Mouse (Mus musculus) limb, embryonic 11.5 days (tissue): ENCODE data around the gene Alyref. TPM values are rescaled to one million over a fixed set of nuclear protein-coding genes. Genes with fewer than 3 reads are reported as not detected.

ENCODE experiments used
- ATAC-seq: fragments of 200-750 bp; cut with Nextera tagmentation; 2 replicates; pipeline ENCODE4 v1.8.0; 2017; ENCODE audit warnings: low read depth; ENCODE audit not compliant: insufficient number of reproducible peaks, low FRiP score, low TSS enrichment
- DNase-seq: peaks from one replicate; pipeline ENCODE4 v3.0.0-alpha.2; 2015; ENCODE audit warnings: low spot score
- H3K27ac ChIP-seq: fragments of 300-500 bp; sonication (generic); replicated peaks from 2 replicates; pipeline ENCODE4 v1.5.1; 2014; ENCODE audit warnings: low read depth, mild to moderate bottlenecking, low read length
- H3K27me3 ChIP-seq: fragments of 300-500 bp; sonication (generic); 2 replicates; pipeline ENCODE4 v1.6.1; 2014; ENCODE audit warnings: mild to moderate bottlenecking, low read length, mixed read lengths; ENCODE audit not compliant: control insufficient read depth, insufficient read depth
- H3K36me3 ChIP-seq: fragments of 300-500 bp; sonication (generic); 2 replicates; pipeline ENCODE4 v1.6.1; 2014; ENCODE audit warnings: mild to moderate bottlenecking, low read length, moderate library complexity, mixed read lengths; ENCODE audit not compliant: control insufficient read depth, insufficient read depth
- H3K4me1 ChIP-seq: fragments of 300-500 bp; sonication (generic); 2 replicates; pipeline ENCODE4 v1.6.1; 2014; ENCODE audit warnings: low read length, mixed read lengths; ENCODE audit not compliant: control insufficient read depth, insufficient read depth
- H3K4me2 ChIP-seq: fragments of 300-500 bp; sonication (generic); 2 replicates; pipeline ENCODE4 v1.6.1; 2014; ENCODE audit warnings: low read depth, mild to moderate bottlenecking, moderate library complexity; ENCODE audit not compliant: severe bottlenecking
- H3K4me3 ChIP-seq: fragments of 300-500 bp; sonication (generic); 2 replicates; pipeline ENCODE4 v1.5.1; 2014; ENCODE audit warnings: low read depth, low read length
- H3K9ac ChIP-seq: fragments of 300-500 bp; sonication (generic); 2 replicates; pipeline ENCODE4 v1.6.1; 2014; ENCODE audit warnings: mild to moderate bottlenecking, low read length
- H3K9me3 ChIP-seq: fragments of 300-500 bp; sonication (generic); 2 replicates; pipeline ENCODE4 v1.6.1; 2016; ENCODE audit warnings: low read length; ENCODE audit not compliant: control insufficient read depth
- WGBS: fragments of 180-500 bp; shearing (Covaris S2); extraction: QIAGEN DNeasy Blood & Tissue Kit; methylation state at CpG from one replicate; pipeline ENCODE4 v1.1.7; 2014; 5-methylcytosine and 5-hydroxymethylcytosine counted together
- polyA plus RNA-seq: library from polyadenylated mRNA; unstranded; fragments of >200 nt; fragmentation: Nextera tagmentation; extraction: Ambion mirVana; gene quantifications from 2 replicates; pipeline ENCODE4 v1.2.1, GENCODE M21; 2014

Gene Alyref
- polyA plus RNA-seq, 1 experiment from 2014 or later: 850 TPM

- H3K9me3 ChIP-seq: no peaks in the 10 kb centered on the region
- H3K27ac ChIP-seq: no peak overlapping the region
- no peak overlapping the region for H3K4me2 ChIP-seq
- 36% methylated on average over 6 of the region's 6 CpGs for WGBS
- no peak overlapping the region for H3K9ac ChIP-seq
- peaks cover 14% of the 10 kb centered on the region for H3K4me1 ChIP-seq
- H3K27me3 ChIP-seq: 0 out of 2 replicates have a peak, but pooled peaks cover 6% of the 10 kb centered on the region
- peaks cover 7% of the 10 kb centered on the region for H3K36me3 ChIP-seq
- DNase-seq: peak; percentile 78
- no peak for ATAC-seq
- no peak overlapping the region for H3K4me3 ChIP-seq
These were observed 14.6 kb upstream of the Alyref start for GRCm38 (mm10) chr11:120612763-120613162.

- H3K9me3 ChIP-seq: no peaks in the 10 kb centered on the region
- H3K4me1 ChIP-seq: peaks cover 6% of the 10 kb centered on the region; the same call in 1 of the 2 replicates
- ATAC-seq (no peak), DNase-seq (no peak)
- 84% methylated on average over 9 of the region's 9 CpGs for WGBS
- no peak overlapping the region for H3K9ac ChIP-seq
- H3K4me2 ChIP-seq: no peak overlapping the region
- H3K27ac ChIP-seq: no peak overlapping the region
- peaks cover 10% of the 10 kb centered on the region for H3K36me3 ChIP-seq
- H3K4me3 ChIP-seq: no peak overlapping the region
- H3K27me3 ChIP-seq: 0 out of 2 replicates have a peak, but pooled peaks cover 10% of the 10 kb centered on the region
These were observed 12.4 kb upstream of the Alyref start for GRCm38 (mm10) chr11:120610477-120611046.

GRCm38 (mm10) chr11:120609250-120609649 is 11.1 kb upstream of the Alyref start:
- H3K4me2 ChIP-seq: no peak overlapping the region
- no peak overlapping the region for H3K27ac ChIP-seq
- peaks cover 10% of the 10 kb centered on the region for H3K36me3 ChIP-seq
- H3K4me1 ChIP-seq: peaks cover 6% of the 10 kb centered on the region; the same call in 1 of the 2 replicates
- 0 out of 2 replicates have a peak, but pooled peaks cover 10% of the 10 kb centered on the region for H3K27me3 ChIP-seq
- no peak overlapping the region; the same call in 1 of the 2 replicates for H3K9ac ChIP-seq
- DNase-seq (no peak), ATAC-seq (no peak)
- no peak overlapping the region for H3K4me3 ChIP-seq
- no peaks in the 10 kb centered on the region for H3K9me3 ChIP-seq
- WGBS: 42% methylated on average over 8 of the region's 8 CpGs

- Histone ChIP-seq H3K4me2 (peak within 1 kb of the TSS; percentile 56), H3K36me3 (peaks cover 10% of the 10 kb centered on the region), H3K9me3 (no peaks in the 10 kb centered on the region), H3K4me3 (peak within 1 kb of the TSS; percentile 22), H3K27me3 (0 out of 2 replicates have a peak, but pooled peaks cover 10% of the 10 kb centered on the region), H3K27ac (no peak within 1 kb of the TSS), H3K9ac (peak within 1 kb of the TSS; percentile 52), H3K4me1 (peaks cover 6% of the 10 kb centered on the region; the same call in 1 of the 2 replicates)
- 4% methylated on average over 45 of the region's 45 CpGs for WGBS
- ATAC-seq (peak; percentile 22; the same call in 1 of the 2 replicates), DNase-seq (no peak)
These were observed 10.3 kb upstream of the Alyref start, which contains the start of gene Npb for GRCm38 (mm10) chr11:120608241-120609034. Gene Npb (plus strand): TSS chr11:120608477.

- Histone ChIP-seq H3K9me3 (no peaks in the 10 kb centered on the region), H3K4me3 (no peak overlapping the region), H3K27ac (no peak overlapping the region), H3K4me1 (peaks cover 6% of the 10 kb centered on the region; the same call in 1 of the 2 replicates), H3K36me3 (peaks cover 12% of the 10 kb centered on the region), H3K27me3 (0 out of 2 replicates have a peak, but pooled peaks cover 10% of the 10 kb centered on the region), H3K9ac (no peak overlapping the region), H3K4me2 (no peak overlapping the region)
- ATAC-seq (no peak), DNase-seq (no peak)
- WGBS: 79% methylated on average over 4 of the region's 4 CpGs
These were observed 8.6 kb upstream of the Alyref start for GRCm38 (mm10) chr11:120606764-120607163.

GRCm38 (mm10) chr11:120605667-120606066 is 7.5 kb upstream of the Alyref start:
- Histone ChIP-seq H3K9ac (no peak overlapping the region), H3K36me3 (peaks cover 12% of the 10 kb centered on the region), H3K4me2 (no peak overlapping the region), H3K4me1 (peaks cover 6% of the 10 kb centered on the region; the same call in 1 of the 2 replicates), H3K27ac (no peak overlapping the region), H3K27me3 (0 out of 2 replicates have a peak, but pooled peaks cover 10% of the 10 kb centered on the region), H3K4me3 (no peak overlapping the region), H3K9me3 (no peaks in the 10 kb centered on the region)
- DNase-seq: no peak
- ATAC-seq: no peak
- WGBS: 91% methylated on average over 7 of the region's 7 CpGs

- no peak overlapping the region for H3K9ac ChIP-seq
- H3K27ac ChIP-seq: no peak overlapping the region
These were observed 5.4 kb upstream of the Alyref start for GRCm38 (mm10) chr11:120603545-120603944.

GRCm38 (mm10) chr11:120600716-120601115 is 2.6 kb upstream of the Alyref start:
- H3K36me3 ChIP-seq: peaks cover 14% of the 10 kb centered on the region
- H3K27ac ChIP-seq: no peak overlapping the region
- H3K4me1 ChIP-seq: peaks cover 14% of the 10 kb centered on the region
- H3K4me3 ChIP-seq: no peak overlapping the region
- H3K27me3 ChIP-seq: no peaks in the 10 kb centered on the region
- WGBS: 90% methylated on average over 3 of the region's 3 CpGs
- no peak for DNase-seq
- H3K9me3 ChIP-seq: no peaks in the 10 kb centered on the region
- no peak overlapping the region for H3K4me2 ChIP-seq
- no peak overlapping the region for H3K9ac ChIP-seq
- no peak for ATAC-seq

More at GRCm38 (mm10) chr11:120603545-120603944, 5.4 kb upstream of the Alyref start:
- 91% methylated on average over 2 of the region's 2 CpGs for WGBS
- Histone ChIP-seq H3K4me3 (no peak overlapping the region), H3K9me3 (no peaks in the 10 kb centered on the region), H3K27me3 (0 out of 2 replicates have a peak, but pooled peaks cover 4% of the 10 kb centered on the region), H3K4me2 (no peak overlapping the region), H3K4me1 (peaks cover 6% of the 10 kb centered on the region), H3K36me3 (peaks cover 12% of the 10 kb centered on the region)
- ATAC-seq (no peak), DNase-seq (no peak)
